Mouse (Mus musculus): ENCODE measurements around the gene Med7. TPM values are rescaled to one million over a fixed set of nuclear protein-coding genes. Genes with fewer than 3 reads are reported as not detected.

The Med7 gene
- polyA plus RNA-seq (2017; shearing (Covaris generic)) = 41.1 TPM

DNA sequence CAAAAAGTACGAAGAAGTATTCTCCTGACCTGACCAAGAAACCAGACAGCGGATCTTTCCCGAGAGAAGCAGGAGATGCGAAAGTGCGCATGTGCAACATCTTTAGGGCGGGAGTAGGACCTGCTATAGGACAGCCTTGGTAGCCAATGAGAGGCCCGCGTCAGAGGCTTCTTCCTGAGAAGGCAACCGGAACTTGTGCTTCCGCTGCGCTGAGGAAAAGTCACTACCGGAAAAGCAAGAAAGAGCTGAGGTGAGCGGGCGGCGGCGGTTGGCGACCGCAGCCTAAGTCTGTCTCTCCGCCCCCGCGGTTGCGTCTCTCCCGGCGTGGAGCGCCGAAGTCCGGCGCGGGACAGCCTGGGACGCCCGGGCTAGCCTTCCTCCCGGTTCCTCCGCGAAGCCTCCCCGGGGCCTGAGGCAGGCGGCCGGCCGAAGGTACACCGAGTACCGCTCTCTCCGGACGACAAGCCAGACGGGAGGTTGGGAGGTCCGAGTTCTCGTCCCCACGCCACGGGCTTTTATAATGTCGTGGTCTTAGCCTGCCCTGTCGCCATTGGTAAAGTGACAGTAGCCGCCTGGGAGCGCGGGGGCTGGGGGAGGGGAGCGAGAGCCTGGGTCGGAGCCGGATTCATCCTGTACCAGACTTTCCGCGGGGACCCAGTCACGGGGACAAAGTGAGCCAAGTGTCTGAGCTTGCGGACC, at the start of gene Med7:
Gene Med7 (plus strand): TSS at position 166 of the 699 bp plus-strand sequence.

DNA sequence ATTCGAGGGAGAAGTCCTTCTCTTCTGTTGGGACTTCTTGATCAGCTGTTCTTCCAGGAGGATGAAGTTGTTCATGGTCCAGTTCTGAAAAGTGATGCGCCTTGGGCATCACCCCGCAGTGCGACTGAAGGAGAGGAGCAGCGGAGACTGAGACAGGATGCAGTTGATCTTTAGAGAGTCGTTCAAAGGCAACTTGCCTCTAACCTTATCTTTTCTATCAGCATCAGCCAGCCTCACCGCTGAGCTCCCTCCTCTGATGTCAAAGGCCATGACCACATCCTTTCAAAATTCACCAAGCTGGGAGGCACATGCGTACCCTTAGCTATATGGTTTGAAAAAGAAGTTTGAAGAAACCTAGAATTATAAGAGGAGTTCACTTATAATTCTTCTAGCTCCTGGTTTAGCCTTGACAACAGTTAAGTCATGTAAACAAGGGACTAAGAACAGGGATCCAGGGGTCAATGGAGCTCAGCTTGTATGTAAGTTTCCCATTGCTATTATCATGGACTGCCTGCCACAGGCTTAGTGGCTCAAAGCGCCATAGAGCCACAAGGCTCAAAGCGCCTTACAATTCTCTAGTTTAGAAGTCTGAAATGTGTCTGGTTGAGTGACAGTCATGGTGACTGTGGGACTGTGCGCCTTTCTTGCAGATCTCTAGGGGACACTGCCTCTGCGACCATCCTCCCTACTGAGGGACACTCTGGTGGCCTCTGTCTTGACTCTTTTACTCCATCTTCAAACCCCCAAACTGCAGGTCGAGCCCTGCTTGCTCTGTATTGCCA, 47.2 kb upstream of the Med7 start, which contains the start of gene Itk:
Gene Itk (minus strand): TSS at position 180 of the 782 bp plus-strand sequence.

DNA sequence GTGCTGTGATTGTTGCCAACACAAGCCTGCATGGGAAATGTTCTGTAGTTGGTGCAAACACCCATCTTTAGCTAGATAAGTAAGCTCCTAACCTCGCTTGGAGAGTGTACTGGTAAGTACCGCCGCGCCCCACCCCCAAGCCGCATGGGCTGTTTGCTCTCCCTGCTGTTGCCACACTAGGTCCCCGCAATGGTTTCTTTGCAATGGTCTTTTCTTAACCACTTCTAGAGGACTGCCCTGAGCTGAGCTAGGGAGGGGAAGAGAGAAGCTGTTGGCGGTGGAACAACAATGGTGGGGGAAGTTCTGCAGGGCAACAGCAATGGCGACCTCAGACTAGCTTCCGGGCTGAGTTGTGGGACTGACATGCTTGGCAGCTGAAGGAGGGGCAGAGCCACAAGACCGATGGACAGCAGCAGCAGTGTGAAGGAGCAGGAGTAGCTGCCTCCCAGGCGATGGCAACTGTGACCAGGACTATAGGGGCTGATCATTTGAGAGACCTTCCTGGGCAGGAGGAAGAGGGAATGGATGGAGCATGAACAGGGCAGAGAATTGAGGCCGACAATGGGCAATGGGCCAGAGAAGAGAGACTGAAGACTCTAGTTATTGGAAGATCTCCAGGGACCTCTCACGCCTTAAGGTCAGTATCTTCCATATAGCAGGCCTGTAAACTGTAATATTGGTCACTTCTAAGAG, 40.4 kb upstream of the Med7 start, which contains the start of gene Fam71b:
Gene Fam71b (plus strand): TSS at position 393 of the 693 bp plus-strand sequence.

DNA sequence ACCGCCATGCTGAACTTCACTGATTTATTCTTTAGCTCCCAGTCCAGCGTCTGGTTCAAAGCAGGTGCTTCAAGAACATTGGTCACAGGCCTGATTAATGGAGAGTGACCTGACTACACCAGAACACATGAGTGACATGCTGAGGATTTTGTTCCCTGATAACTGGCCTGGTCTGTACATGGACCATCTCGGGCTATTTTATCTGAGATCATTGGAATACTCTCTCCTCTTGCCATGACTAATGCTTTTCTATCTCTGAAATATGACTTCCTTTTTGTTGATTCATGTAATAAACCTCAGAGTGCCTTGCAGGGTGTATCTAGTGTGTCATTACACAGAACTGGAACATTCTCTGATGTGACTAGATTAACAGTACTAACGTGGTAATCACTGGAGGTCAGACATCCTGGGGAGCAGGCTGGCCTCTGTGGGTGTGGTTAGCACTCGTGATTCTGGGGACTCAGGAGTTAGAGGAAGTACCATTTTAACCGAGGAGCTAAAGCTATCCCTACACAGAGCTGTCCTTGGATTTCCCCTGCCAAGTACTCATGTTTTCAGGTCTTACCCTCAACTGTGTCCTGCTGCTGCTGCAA, 17.8 kb downstream of the Med7 start, which contains the start of gene Havcr2:
Gene Havcr2 (plus strand): TSS at position 483 of the 593 bp plus-strand sequence.

Other genes with a start within 250 kb of the Med7 start
- 0.91 TPM for gene Fndc9, start 201.4 kb upstream of the Med7 start, polyA plus RNA-seq (2017; shearing (Covaris generic))
- gene Cyfip2, start 124.1 kb upstream of the Med7 start, polyA plus RNA-seq (2017; shearing (Covaris generic)) = 169 TPM
- gene Itk, start 47.4 kb upstream of the Med7 start, polyA plus RNA-seq (2017; shearing (Covaris generic)) = 366 TPM
- 0.25 TPM for gene Fam71b, start 40.4 kb upstream of the Med7 start, polyA plus RNA-seq (2017; shearing (Covaris generic))
- 2.5 TPM for gene Havcr2, start 18.0 kb downstream of the Med7 start, polyA plus RNA-seq (2017; shearing (Covaris generic))
- gene Gm12169, start 87.3 kb downstream of the Med7 start, polyA plus RNA-seq (2017; shearing (Covaris generic)) = not detected
- not detected for gene BC053393, start 134.6 kb downstream of the Med7 start, polyA plus RNA-seq (2017; shearing (Covaris generic))
- gene Dppa1, start 192.3 kb downstream of the Med7 start, polyA plus RNA-seq (2017; shearing (Covaris generic)) = not detected